Mouse (Mus musculus): ENCODE results near the gene Auts2. TPM values are rescaled to one million over a fixed set of nuclear protein-coding genes. Genes with fewer than 3 reads are reported as not detected.

Auts2 gene
- polyA plus RNA-seq, 1 experiment from 2014 or later: 4.4 TPM

GRCm38 (mm10) chr5:131420406-131420805 is 1122.7 kb downstream of the Auts2 start:
- TF ChIP-seq EP300 (IDR thresholded peaks at IDR 0.05): no peak
- TF ChIP-seq CTCF (IDR thresholded peaks at IDR 0.05): no peak
- no peaks in the 10 kb centered on the region for H3K27me3 ChIP-seq (replicated peaks; ENCODE audit: insufficient read depth, low read length)
- DNase-seq (ENCODE audit: low spot score): no peak
- 51% methylated on average over 2 of the region's 2 CpGs for WGBS
- no peak for ATAC-seq
- no peak overlapping the region for H3K27ac ChIP-seq (ENCODE audit: low read length)
- H3K9me3 ChIP-seq (ENCODE audit: low read length): no peaks in the 10 kb centered on the region
- no peak overlapping the region for H3K9ac ChIP-seq (replicated peaks; ENCODE audit: low read depth)
- no peaks in the 10 kb centered on the region for H3K36me3 ChIP-seq (ENCODE audit: insufficient read depth, low read length)
- no peak overlapping the region for H3K4me2 ChIP-seq (replicated peaks; ENCODE audit: low read depth, low read length)
- H3K4me3 ChIP-seq (ENCODE audit: low read depth, low read length): no peak overlapping the region
- no peaks in the 10 kb centered on the region for H3K4me1 ChIP-seq (ENCODE audit: insufficient read depth, low read depth, low read length)

GRCm38 (mm10) chr5:131415902-131416545 is 1127.1 kb downstream of the Auts2 start:
- WGBS: 81% methylated on average over 1 of the region's 1 CpGs
- no peak for ATAC-seq
- no peaks in the 10 kb centered on the region for H3K36me3 ChIP-seq (ENCODE audit: insufficient read depth, low read length)

GRCm38 (mm10) chr5:131398250-131398649 is 1144.9 kb downstream of the Auts2 start:
- H3K4me2 ChIP-seq (replicated peaks; ENCODE audit: low read depth, low read length): no peak overlapping the region
- no peak overlapping the region for H3K9ac ChIP-seq (replicated peaks; ENCODE audit: low read depth)
- no peaks in the 10 kb centered on the region for H3K4me1 ChIP-seq (ENCODE audit: insufficient read depth, low read depth, low read length)
- 39% methylated on average over 3 of the region's 3 CpGs for WGBS
- no peak for ATAC-seq
- H3K36me3 ChIP-seq (ENCODE audit: insufficient read depth, low read length): no peaks in the 10 kb centered on the region
- H3K9me3 ChIP-seq (ENCODE audit: low read length): no peaks in the 10 kb centered on the region
- H3K27ac ChIP-seq (ENCODE audit: low read length): no peak overlapping the region
- no peaks in the 10 kb centered on the region for H3K27me3 ChIP-seq (replicated peaks; ENCODE audit: insufficient read depth, low read length)
- no peak overlapping the region for H3K4me3 ChIP-seq (ENCODE audit: low read depth, low read length)
- TF ChIP-seq CTCF (IDR thresholded peaks at IDR 0.05) (no peak), EP300 (IDR thresholded peaks at IDR 0.05) (no peak)
- no peak for DNase-seq (ENCODE audit: low spot score)

More at GRCm38 (mm10) chr5:131415902-131416545, 1127.1 kb downstream of the Auts2 start:
- Histone ChIP-seq H3K9ac (replicated peaks; ENCODE audit: low read depth) (no peak overlapping the region), H3K27me3 (replicated peaks; ENCODE audit: insufficient read depth, low read length) (no peaks in the 10 kb centered on the region), H3K9me3 (ENCODE audit: low read length) (no peaks in the 10 kb centered on the region), H3K4me3 (ENCODE audit: low read depth, low read length) (no peak overlapping the region), H3K4me2 (replicated peaks; ENCODE audit: low read depth, low read length) (no peak overlapping the region), H3K4me1 (ENCODE audit: insufficient read depth, low read depth, low read length) (no peaks in the 10 kb centered on the region), H3K27ac (ENCODE audit: low read length) (no peak overlapping the region)
- TF ChIP-seq EP300 (IDR thresholded peaks at IDR 0.05) (no peak), CTCF (IDR thresholded peaks at IDR 0.05) (no peak)
- no peak for DNase-seq (ENCODE audit: low spot score)

DNA sequence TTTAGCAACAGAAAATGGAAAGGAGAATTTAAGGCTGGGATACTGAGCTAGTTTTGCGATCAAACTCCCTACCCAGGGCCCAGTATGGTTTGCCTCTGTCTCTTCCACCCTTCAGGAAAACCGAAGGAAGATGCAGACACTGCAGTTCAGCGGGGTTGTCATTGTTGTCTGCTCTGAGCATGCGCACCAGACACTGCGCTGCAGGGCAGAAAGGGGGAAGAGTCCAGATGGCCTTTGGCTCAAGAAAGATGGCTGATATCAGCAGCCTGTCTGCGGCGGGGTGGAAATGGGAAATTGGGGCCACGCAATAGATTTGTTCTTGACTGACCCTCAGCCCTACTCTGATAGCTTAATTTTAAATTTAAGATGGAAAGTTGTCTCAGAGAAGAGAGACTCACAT is 1147.4 kb downstream of the Auts2 start:
- Histone ChIP-seq H3K27ac (ENCODE audit: low read length) (no peak overlapping the region), H3K9ac (replicated peaks; ENCODE audit: low read depth) (no peak overlapping the region), H3K4me3 (ENCODE audit: low read depth, low read length) (no peak overlapping the region), H3K9me3 (ENCODE audit: low read length) (no peaks in the 10 kb centered on the region), H3K36me3 (ENCODE audit: insufficient read depth, low read length) (no peaks in the 10 kb centered on the region), H3K4me1 (ENCODE audit: insufficient read depth, low read depth, low read length) (no peaks in the 10 kb centered on the region), H3K4me2 (replicated peaks; ENCODE audit: low read depth, low read length) (no peak overlapping the region), H3K27me3 (replicated peaks; ENCODE audit: insufficient read depth, low read length) (no peaks in the 10 kb centered on the region)
- no peak for DNase-seq (ENCODE audit: low spot score)
- TF ChIP-seq EP300 (IDR thresholded peaks at IDR 0.05) (no peak), CTCF (IDR thresholded peaks at IDR 0.05) (no peak)
- 68% methylated on average over 8 of the region's 8 CpGs for WGBS
- ATAC-seq: no peak

Measured in lung, postnatal 0 days (tissue).